Mouse (Mus musculus): ENCODE measurements around the gene Cend1. TPM values are rescaled to one million over a fixed set of nuclear protein-coding genes. Genes with fewer than 3 reads are reported as not detected.

Cend1 gene
- polyA plus RNA-seq, 1 experiment from 2014 or later = 3.3 TPM

GRCm38 (mm10) chr7:141462333-141462821 is 33.1 kb upstream of the Cend1 start:
- WGBS = 19% methylated on average over 5 of the region's 5 CpGs
- Histone ChIP-seq H3K4me1 (replicated peaks; ENCODE audit: control insufficient read depth, insufficient read depth, low read length) (no peaks in the 10 kb centered on the region), H3K4me3 (ENCODE audit: low read depth, low read length) (peak overlapping the region; percentile 53), H3K36me3 (ENCODE audit: control insufficient read depth, insufficient read depth) (peaks cover 24% of the 10 kb centered on the region), H3K27me3 (replicated peaks; ENCODE audit: control insufficient read depth, insufficient read depth, low read length) (peaks cover 11% of the 10 kb centered on the region), H3K9ac (ENCODE audit: low read depth, low read length) (peak overlapping the region; percentile 66; the same call in 1 of the 2 replicates), H3K4me2 (replicated peaks; ENCODE audit: low read depth) (peak overlapping the region; percentile 89), H3K27ac (ENCODE audit: low read depth, low read length) (0 out of 2 replicates have a peak overlapping the region, but pooled peaks have one; percentile 57), H3K9me3 (ENCODE audit: control insufficient read depth) (no peaks in the 10 kb centered on the region)
- no peak for TF ChIP-seq CTCF (IDR thresholded peaks at IDR 0.05; ENCODE audit: low read depth)
- ATAC-seq = no peak

- Histone ChIP-seq H3K9ac (ENCODE audit: low read depth, low read length) (peak overlapping the region; percentile 66), H3K27me3 (replicated peaks; ENCODE audit: control insufficient read depth, insufficient read depth, low read length) (peaks cover 11% of the 10 kb centered on the region), H3K36me3 (ENCODE audit: control insufficient read depth, insufficient read depth) (peaks cover 27% of the 10 kb centered on the region), H3K4me3 (ENCODE audit: low read depth, low read length) (peak overlapping the region; percentile 53), H3K4me2 (replicated peaks; ENCODE audit: low read depth) (peak overlapping the region; percentile 89), H3K9me3 (ENCODE audit: control insufficient read depth) (no peaks in the 10 kb centered on the region), H3K27ac (ENCODE audit: low read depth, low read length) (peak overlapping the region; percentile 57; the same call in 1 of the 2 replicates), H3K4me1 (replicated peaks; ENCODE audit: control insufficient read depth, insufficient read depth, low read length) (no peaks in the 10 kb centered on the region)
- ATAC-seq = peak; percentile 16; the same call in 1 of the 2 replicates
- 2% methylated on average over 58 of the region's 59 CpGs for WGBS
- TF ChIP-seq CTCF (IDR thresholded peaks at IDR 0.05; ENCODE audit: low read depth) = peak; percentile 57
Measured at GRCm38 (mm10) chr7:141461521-141462332, 32.4 kb upstream of the Cend1 start.

- 48% methylated on average over 15 of the region's 15 CpGs for WGBS
- Histone ChIP-seq H3K27me3 (replicated peaks; ENCODE audit: control insufficient read depth, insufficient read depth, low read length) (peaks cover 11% of the 10 kb centered on the region), H3K4me3 (ENCODE audit: low read depth, low read length) (peak within 1 kb of the TSS; percentile 53), H3K27ac (ENCODE audit: low read depth, low read length) (peak within 1 kb of the TSS; percentile 57; the same call in 1 of the 2 replicates), H3K9ac (ENCODE audit: low read depth, low read length) (peak within 1 kb of the TSS; percentile 66), H3K9me3 (ENCODE audit: control insufficient read depth) (no peaks in the 10 kb centered on the region), H3K4me1 (replicated peaks; ENCODE audit: control insufficient read depth, insufficient read depth, low read length) (no peaks in the 10 kb centered on the region; the same call in 1 of the 2 replicates), H3K36me3 (ENCODE audit: control insufficient read depth, insufficient read depth) (peaks cover 27% of the 10 kb centered on the region), H3K4me2 (replicated peaks; ENCODE audit: low read depth) (peak within 1 kb of the TSS; percentile 89)
- ATAC-seq = no peak
- no peak for TF ChIP-seq CTCF (IDR thresholded peaks at IDR 0.05; ENCODE audit: low read depth)
Measured at GRCm38 (mm10) chr7:141460391-141461113, 31.3 kb upstream of the Cend1 start, which contains the start of gene Cracr2b. TSS of gene Cracr2b (plus strand) at chr7:141461094.

GRCm38 (mm10) chr7:141460001-141460390 is 30.7 kb upstream of the Cend1 start:
- WGBS = 54% methylated on average over 5 of the region's 5 CpGs
- H3K4me1 ChIP-seq (replicated peaks; ENCODE audit: control insufficient read depth, insufficient read depth, low read length) = no peaks in the 10 kb centered on the region; the same call in 1 of the 2 replicates
- no peak overlapping the region for H3K4me3 ChIP-seq (ENCODE audit: low read depth, low read length)
- H3K9ac ChIP-seq (ENCODE audit: low read depth, low read length) = no peak overlapping the region
- peaks cover 9% of the 10 kb centered on the region for H3K27me3 ChIP-seq (replicated peaks; ENCODE audit: control insufficient read depth, insufficient read depth, low read length)
- H3K4me2 ChIP-seq (replicated peaks; ENCODE audit: low read depth) = no peak overlapping the region
- no peak for ATAC-seq
- no peak for TF ChIP-seq CTCF (IDR thresholded peaks at IDR 0.05; ENCODE audit: low read depth)
- H3K9me3 ChIP-seq (ENCODE audit: control insufficient read depth) = no peaks in the 10 kb centered on the region
- no peak overlapping the region for H3K27ac ChIP-seq (ENCODE audit: low read depth, low read length)
- H3K36me3 ChIP-seq (ENCODE audit: control insufficient read depth, insufficient read depth) = peaks cover 27% of the 10 kb centered on the region

- Histone ChIP-seq H3K4me2 (replicated peaks; ENCODE audit: low read depth) (no peak overlapping the region), H3K4me1 (replicated peaks; ENCODE audit: control insufficient read depth, insufficient read depth, low read length) (no peaks in the 10 kb centered on the region; the same call in 1 of the 2 replicates), H3K9ac (ENCODE audit: low read depth, low read length) (no peak overlapping the region), H3K4me3 (ENCODE audit: low read depth, low read length) (no peak overlapping the region), H3K27ac (ENCODE audit: low read depth, low read length) (no peak overlapping the region), H3K9me3 (ENCODE audit: control insufficient read depth) (no peaks in the 10 kb centered on the region), H3K27me3 (replicated peaks; ENCODE audit: control insufficient read depth, insufficient read depth, low read length) (peaks cover 2% of the 10 kb centered on the region), H3K36me3 (ENCODE audit: control insufficient read depth, insufficient read depth) (peaks cover 27% of the 10 kb centered on the region)
- ATAC-seq = no peak
- TF ChIP-seq CTCF (IDR thresholded peaks at IDR 0.05; ENCODE audit: low read depth) = no peak
- WGBS = 93% methylated on average over 17 of the region's 17 CpGs
Measured at GRCm38 (mm10) chr7:141459301-141459711, 30.0 kb upstream of the Cend1 start.

GRCm38 (mm10) chr7:141458661-141459060 is 29.4 kb upstream of the Cend1 start:
- 89% methylated on average over 11 of the region's 11 CpGs for WGBS
- TF ChIP-seq CTCF (IDR thresholded peaks at IDR 0.05; ENCODE audit: low read depth) = no peak
- no peaks in the 10 kb centered on the region; the same call in 1 of the 2 replicates for H3K4me1 ChIP-seq (replicated peaks; ENCODE audit: control insufficient read depth, insufficient read depth, low read length)
- no peak overlapping the region for H3K4me3 ChIP-seq (ENCODE audit: low read depth, low read length)
- H3K27ac ChIP-seq (ENCODE audit: low read depth, low read length) = no peak overlapping the region
- H3K36me3 ChIP-seq (ENCODE audit: control insufficient read depth, insufficient read depth) = peaks cover 27% of the 10 kb centered on the region
- no peaks in the 10 kb centered on the region for H3K9me3 ChIP-seq (ENCODE audit: control insufficient read depth)
- no peaks in the 10 kb centered on the region for H3K27me3 ChIP-seq (replicated peaks; ENCODE audit: control insufficient read depth, insufficient read depth, low read length)
- H3K4me2 ChIP-seq (replicated peaks; ENCODE audit: low read depth) = no peak overlapping the region
- H3K9ac ChIP-seq (ENCODE audit: low read depth, low read length) = no peak overlapping the region
- ATAC-seq = no peak
